Mouse (Mus musculus): ENCODE measurements at regions not wholly inside any gene's neighbourhood (a gene's known extent, or its start where the extent isn't known, plus 50 kb on each side); places are given as distances from the start of the nearest gene placed in this dataset.

DNA sequence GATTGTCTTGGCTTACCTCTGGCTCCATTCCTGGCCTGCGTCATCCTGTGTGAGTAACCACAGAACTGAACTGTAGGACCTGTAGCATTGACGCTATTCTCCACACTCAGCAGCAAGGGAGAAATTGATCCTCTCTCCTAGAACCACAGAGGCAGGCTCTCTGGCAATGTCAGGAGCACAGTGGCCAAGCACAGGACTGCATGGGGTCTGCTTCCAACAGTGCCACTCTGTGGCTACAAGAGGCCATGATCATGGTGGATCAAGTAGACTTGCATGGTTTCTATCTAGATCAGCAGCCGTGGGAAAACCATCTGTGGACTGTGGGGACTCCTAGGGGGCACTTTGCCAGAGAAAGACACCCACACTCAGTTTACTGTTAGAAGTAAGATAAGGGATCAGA lies 213.9 kb downstream of the Adra2a start:
- peak; percentile 31; the same call in 1 of the 2 replicates for TF ChIP-seq CTCF (IDR thresholded peaks at IDR 0.05; ENCODE audit: borderline replicate concordance, extremely low read depth, insufficient read depth, insufficient read length)
- no peak for TF ChIP-seq POLR2A (IDR thresholded peaks at IDR 0.05; ENCODE audit: borderline replicate concordance, extremely low read depth, insufficient read depth, insufficient read length, poor library complexity, severe bottlenecking)
